In the genomic region with DNA sequence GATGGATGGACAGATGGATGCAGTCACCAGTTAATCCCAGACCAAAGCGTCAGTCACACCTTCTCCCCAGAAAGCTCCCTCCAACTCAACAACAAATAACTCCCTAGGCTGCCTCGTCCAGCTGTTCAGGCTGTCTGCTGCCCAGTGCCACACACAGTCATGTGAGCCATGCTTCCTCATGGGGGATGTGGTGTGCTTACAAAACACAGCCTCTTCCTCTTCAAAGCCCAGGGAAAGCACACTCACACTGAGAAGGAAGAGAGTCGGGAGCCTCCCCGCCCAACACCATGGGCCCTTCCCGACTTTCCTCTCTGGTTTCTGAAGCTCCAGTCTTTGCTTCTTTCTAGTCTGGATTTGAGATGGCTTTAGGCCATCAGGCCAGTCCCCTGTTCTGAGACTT, we compare ENCODE assay signal across 12 mouse cellular contexts.
A peak's percentile ranks its signal among the peaks of the same experiment; 100 is the strongest.
DNase-seq lines count a peak whose midpoint lies in the region; ATAC-seq lines count a peak whose summit lies in the region.
"Had no signal": no experiment of that assay in that cellular context is flagged by ENCODE, and none has a peak within 500 bp of the region (broad histone marks: within the 10 kb centered on the region; RNA-seq: fewer than 3 reads in every experiment).

No protein-coding gene starts in this region.

- no peaks in the 10 kb centered on the region for H3K9me3 ChIP-seq in liver, embryonic 16.5 days (replicated peaks; ENCODE audit: control insufficient read depth, low read length)
- H3K9me3 ChIP-seq: midbrain, embryonic 15.5 days had no signal

- H3K4me1 ChIP-seq in liver, embryonic 16.5 days (ENCODE audit: control insufficient read depth, low read depth, low read length) = peaks cover 5% of the 10 kb centered on the region
- H3K4me1 ChIP-seq: midbrain, embryonic 15.5 days had no signal

- peak overlapping the region; percentile 57; the same call in 1 of the 2 replicates for H3K27ac ChIP-seq in liver, embryonic 16.5 days (ENCODE audit: low read length)
- H3K27ac ChIP-seq: midbrain, embryonic 15.5 days had no signal

- no peak overlapping the region for H3K4me2 ChIP-seq in liver, embryonic 16.5 days (ENCODE audit: low read depth, low read length)
- H3K4me2 ChIP-seq: midbrain, embryonic 15.5 days had no signal

- peak; percentile 41; the same call in 1 of the 2 replicates for ATAC-seq in liver, embryonic 16.5 days (ENCODE audit: low read depth)
- ATAC-seq in monocyte, adult 5-6 weeks (replicated peaks; ENCODE audit: insufficient number of reproducible peaks, low FRiP score, low TSS enrichment, poor library complexity, severe bottlenecking) = peak; percentile 64
- ATAC-seq: midbrain, embryonic 15.5 days had no signal

- DNase-seq in layer of hippocampus, adult 9-11 months = peak; percentile 70
- DNase-seq in layer of hippocampus, adult 11-12 months (ENCODE audit: low spot score) = no peak
- DNase-seq in brain, adult 2 months (ENCODE audit: low read depth, low spot score) = peak; percentile 40
- DNase-seq in MN1 (ENCODE audit: low spot score) = no peak
- DNase-seq in adrenal gland, postnatal 4 days (ENCODE audit: low spot score in 2 of 2) = no peak
- no peak for DNase-seq in urinary bladder, postnatal 36 days (ENCODE audit: low spot score in 2 of 2)
- DNase-seq: adrenal gland, postnatal 14 days; heart, postnatal 10 days; kidney, postnatal 10 days had no signal

- WGBS in liver, embryonic 16.5 days (ENCODE audit: insufficient replicate concordance) = 27% methylated on average over 5 of the region's 5 CpGs

- no peak overlapping the region for H3K9ac ChIP-seq in liver, embryonic 16.5 days (ENCODE audit: low read depth, low read length)
- H3K9ac ChIP-seq: midbrain, embryonic 15.5 days had no signal

- no peaks in the 10 kb centered on the region for H3K36me3 ChIP-seq in liver, embryonic 16.5 days (ENCODE audit: control insufficient read depth, insufficient read depth)
- H3K36me3 ChIP-seq: midbrain, embryonic 15.5 days had no signal

- H3K4me3 ChIP-seq in liver, embryonic 16.5 days (ENCODE audit: low read depth, low read length) = no peak overlapping the region
- H3K4me3 ChIP-seq: midbrain, embryonic 15.5 days had no signal

- no peaks in the 10 kb centered on the region for H3K27me3 ChIP-seq in liver, embryonic 16.5 days (ENCODE audit: control insufficient read depth, insufficient read depth, low read depth, low read length)
- H3K27me3 ChIP-seq: midbrain, embryonic 15.5 days had no signal

Comparison
In these comparisons a context has a peak if more than half of its experiments do, and no peak if none do; other contexts are left out.
1. DNase-seq: peak in layer of hippocampus, adult 9-11 months (single experiment) and brain, adult 2 months (single experiment); none in layer of hippocampus, adult 11-12 months (single experiment), MN1 (single experiment), adrenal gland, postnatal 4 days (0 of 2) and urinary bladder, postnatal 36 days (0 of 2).